Mouse (Mus musculus): ENCODE data around the gene Ucn3.
"Not testable (repeated sequence)": the region's sequence is repeated elsewhere in the genome, so short reads cannot be mapped to it uniquely, and the experiment has no call there.

Ucn3 gene

DNA sequence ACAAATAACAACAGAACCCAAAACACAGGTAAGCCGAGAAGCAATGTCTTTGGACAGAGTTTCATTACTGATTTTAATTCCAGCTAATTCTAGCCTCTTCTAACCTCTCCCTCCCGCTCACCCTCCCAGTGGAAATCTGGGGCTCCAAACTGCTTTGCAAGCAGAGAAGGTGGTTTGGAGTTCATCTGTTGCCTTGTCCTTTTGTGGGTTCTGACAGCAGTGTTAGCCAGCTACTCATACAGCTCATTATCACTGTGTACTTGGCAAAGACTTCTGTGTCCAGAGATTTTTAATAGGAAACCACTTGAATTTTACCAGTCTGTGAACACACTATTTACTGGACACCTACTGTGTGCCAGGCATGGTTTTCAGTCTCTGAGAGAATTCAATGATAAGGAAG lies at the start of gene Ucn3:
Gene Ucn3, minus strand, starts transcription at position 101 of the 400 bp plus-strand sequence.
- DNase-seq (ENCODE audit: low read depth), result no peak

- no peak for DNase-seq (ENCODE audit: low read depth)
Measured at GRCm38 (mm10) chr13:3992081-3992480, 46.9 kb upstream of the Ucn3 start.

DNA sequence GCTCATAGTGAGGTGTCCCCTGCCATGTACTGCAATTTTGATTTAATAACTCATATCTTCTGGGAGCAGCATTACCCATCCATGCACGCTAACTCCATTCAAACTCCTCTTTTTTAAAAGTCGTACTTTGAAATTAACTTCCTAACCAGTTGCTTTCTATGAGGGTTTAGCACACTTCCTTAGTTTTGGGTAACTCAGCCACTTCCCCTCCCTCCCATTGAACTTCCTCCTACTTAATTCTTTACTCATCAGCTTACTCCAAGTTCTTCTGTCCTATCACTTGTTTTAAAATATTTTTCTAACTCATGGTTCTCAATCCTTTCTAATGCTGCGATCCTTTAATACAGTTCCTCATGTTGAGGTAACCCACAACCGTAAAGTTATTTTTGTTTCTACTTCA lies 23.7 kb upstream of the Ucn3 start:
- no peak for DNase-seq (ENCODE audit: low read depth)

DNA sequence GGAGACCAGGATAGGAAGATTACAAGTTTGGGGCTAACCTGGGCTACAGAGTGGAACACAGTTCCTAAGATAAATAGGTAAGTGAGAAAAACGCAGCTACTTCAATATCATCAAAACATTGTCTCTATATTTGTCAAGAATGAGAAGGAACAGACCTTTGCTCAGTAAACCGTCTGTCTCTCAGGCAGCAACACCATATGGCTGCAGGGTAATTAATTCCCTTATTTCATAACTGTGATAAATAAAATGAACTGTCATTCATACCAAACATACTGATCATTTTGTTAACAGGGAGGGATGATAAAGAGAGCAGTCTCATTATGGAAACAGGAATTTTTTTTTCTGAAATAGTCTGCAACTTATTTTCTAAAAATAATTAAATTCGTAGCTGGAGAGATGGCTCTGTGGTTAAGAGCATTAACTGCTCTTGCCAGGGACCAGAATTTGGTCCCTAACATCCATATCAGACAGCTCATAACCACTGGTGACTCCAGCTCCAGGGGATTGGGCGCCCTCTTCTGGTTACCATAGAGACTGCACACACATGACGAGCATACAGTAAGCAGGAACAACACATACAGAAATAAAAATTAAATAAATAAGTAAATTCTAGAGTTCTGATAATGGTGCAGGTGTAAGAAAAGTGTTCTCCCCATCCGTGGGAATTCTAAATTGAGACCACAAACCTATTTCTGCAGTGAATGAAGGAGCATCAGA lies 6.2 kb upstream of the Ucn3 start:
- no peak for DNase-seq (ENCODE audit: low read depth)

DNA sequence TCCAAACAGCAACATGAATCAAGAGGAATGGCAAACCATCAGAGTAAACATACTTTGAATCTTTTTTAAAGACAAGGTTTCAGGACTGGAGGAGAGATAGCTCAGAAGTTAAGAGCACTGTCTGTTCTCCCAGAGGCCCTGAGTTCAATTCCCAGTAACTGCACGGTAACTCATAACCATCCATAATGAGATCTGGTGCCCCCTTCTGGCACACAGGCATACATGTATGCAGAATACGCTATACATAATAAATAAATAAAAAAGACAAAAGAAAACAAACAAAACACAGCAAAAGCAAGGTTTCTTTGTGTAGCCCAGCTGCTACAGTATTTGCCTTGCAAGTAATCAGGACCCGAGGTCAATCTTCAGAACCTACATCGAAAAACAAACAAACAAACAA lies 4.3 kb upstream of the Ucn3 start:
- DNase-seq (ENCODE audit: low read depth), result no peak

- DNase-seq (ENCODE audit: low read depth), result no peak
Measured at GRCm38 (mm10) chr13:3947267-3947666, 2.1 kb upstream of the Ucn3 start.

DNA sequence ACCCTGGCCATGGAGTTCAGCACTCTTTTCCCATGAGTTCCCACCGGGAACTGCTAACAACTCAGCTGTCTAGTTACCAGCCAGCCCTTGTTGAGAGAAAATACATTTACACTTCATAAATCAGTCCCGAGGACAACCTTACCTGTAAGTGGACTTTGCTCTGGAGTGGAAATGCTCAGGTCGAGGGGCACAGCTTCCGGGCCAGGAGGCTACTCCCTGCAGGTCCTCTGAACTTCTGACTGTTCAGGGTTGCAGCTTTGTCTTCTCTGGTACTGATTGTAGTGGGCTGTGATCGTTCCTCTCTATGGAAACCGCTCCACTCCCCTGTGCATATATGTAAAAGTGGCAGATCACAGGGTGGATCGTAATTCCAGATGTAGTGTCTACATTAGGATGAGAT lies 450 bp downstream of the Ucn3 start:
- DNase-seq (ENCODE audit: low read depth), result no peak

DNA sequence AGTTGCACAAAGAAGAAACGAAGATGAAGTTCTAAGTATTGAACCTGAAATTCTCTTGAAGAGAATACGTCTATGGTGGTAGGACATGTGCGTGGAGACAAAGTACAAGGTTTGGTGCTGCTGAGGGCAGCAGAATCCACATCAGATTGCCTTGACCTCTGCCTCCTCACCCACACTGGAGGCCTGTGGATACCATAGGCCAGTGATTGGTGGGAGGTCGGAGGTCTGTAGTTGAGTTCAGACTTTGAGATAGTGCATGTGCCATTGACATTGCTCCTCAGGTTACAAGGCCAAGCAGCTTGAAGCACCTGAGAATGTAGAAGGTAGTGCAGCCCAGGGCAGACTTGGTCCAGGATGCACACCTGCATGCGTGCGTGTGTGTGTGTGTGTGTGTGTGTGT lies 19.1 kb downstream of the Ucn3 start:
- no peak for DNase-seq (ENCODE audit: low read depth)

- no peak for DNase-seq (ENCODE audit: low read depth)
Measured at GRCm38 (mm10) chr13:3925632-3926031, 19.5 kb downstream of the Ucn3 start.

DNA sequence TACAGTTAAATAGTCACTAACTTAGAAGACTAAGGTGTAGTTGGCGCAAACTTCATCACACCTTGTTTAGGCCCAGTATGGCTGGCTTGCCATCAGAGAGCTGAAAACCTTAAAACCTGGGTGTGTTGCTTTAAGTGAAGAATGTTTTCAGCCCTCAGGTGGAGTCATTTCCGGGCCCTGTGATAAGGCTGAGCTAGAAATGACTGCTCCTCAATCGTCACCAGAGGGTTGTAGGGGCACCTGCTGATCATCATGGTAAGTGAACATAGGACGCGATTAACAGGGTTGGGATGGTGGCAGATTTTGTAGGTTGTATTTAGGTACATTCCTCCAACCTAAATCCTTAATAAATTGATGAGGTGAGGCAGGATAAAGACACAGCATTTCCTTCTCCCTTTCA lies 20.7 kb downstream of the Ucn3 start:
- no peak for DNase-seq (ENCODE audit: low read depth)

- DNase-seq (ENCODE audit: low read depth), result peak; percentile 77
Measured at GRCm38 (mm10) chr13:3917571-3918311, 27.4 kb downstream of the Ucn3 start, which contains the start of the genes Net1 and Tubal3. Gene Net1 (minus strand): TSS chr13:3918220. Gene Tubal3 (plus strand): TSS chr13:3918274.

DNA sequence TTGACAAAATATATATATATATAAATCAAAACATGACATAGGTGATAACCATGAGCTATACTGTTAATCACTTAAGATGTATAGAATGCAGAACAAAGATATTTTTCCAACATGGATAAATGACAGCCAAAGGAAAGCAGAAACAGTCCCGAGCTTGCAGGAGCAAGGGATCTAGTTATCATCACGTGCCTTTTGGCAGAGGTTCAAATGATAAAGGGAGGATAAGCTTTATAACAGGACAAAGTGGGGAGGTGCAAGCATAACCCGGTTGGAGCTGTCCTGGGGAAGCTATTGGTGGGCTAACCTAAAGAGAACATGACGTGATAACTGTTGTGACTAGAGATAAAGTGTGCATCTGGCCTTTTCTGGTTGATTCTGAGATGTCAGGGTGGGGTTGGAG lies 31.6 kb downstream of the Ucn3 start:
- DNase-seq (ENCODE audit: low read depth), result no peak

GRCm38 (mm10) chr13:3910356-3910755 lies 34.8 kb downstream of the Ucn3 start:
- DNase-seq (ENCODE audit: low read depth), result no peak

- DNase-seq (ENCODE audit: low read depth), result no peak
Measured at GRCm38 (mm10) chr13:3908262-3908661, 36.9 kb downstream of the Ucn3 start.

GRCm38 (mm10) chr13:3907151-3907696 lies 37.9 kb downstream of the Ucn3 start:
- DNase-seq (ENCODE audit: low read depth), result no peak

DNA sequence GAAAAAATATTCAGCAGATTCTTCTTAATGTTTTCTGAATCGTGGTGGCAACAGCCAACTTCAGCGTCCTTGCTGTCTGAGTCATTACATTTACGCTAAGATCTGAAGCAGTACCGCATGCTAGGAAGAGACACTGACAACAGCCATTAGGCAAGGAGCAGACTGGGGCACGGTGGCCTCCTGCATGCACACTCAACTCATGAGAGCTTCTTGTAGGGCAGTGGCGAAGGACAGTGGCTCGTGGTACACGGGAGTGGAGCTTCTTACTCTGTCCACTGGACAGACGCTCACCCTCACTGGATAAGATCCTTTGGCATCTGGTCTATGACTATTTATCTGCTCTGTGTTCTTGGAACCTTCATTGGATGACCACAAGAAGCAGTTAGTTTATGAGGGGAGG lies 45.8 kb downstream of the Ucn3 start:
- no peak for DNase-seq (ENCODE audit: low read depth)

GRCm38 (mm10) chr13:3898202-3898601 lies 46.9 kb downstream of the Ucn3 start:
- DNase-seq (ENCODE audit: low read depth), result not testable (repeated sequence)

DNA sequence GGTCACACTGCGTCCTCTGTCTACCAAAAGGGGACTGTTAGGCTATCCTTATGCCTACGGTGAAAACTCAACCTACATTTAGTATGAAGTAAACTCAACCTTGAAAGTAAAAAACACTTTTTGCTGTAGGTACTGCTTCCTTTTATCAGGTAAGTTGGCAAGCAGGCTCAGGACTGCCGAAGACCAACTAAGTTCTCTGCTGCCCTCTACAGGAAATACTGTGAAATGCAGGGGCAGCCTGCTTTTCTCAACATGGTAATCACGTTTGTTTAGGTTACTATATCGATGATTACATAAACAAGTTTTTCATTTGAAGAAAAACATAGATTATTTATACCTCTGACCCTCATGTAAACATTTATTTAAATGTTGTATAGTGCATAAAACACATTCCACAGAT lies 48.2 kb downstream of the Ucn3 start:
- DNase-seq (ENCODE audit: low read depth), result peak; percentile 68

DNA sequence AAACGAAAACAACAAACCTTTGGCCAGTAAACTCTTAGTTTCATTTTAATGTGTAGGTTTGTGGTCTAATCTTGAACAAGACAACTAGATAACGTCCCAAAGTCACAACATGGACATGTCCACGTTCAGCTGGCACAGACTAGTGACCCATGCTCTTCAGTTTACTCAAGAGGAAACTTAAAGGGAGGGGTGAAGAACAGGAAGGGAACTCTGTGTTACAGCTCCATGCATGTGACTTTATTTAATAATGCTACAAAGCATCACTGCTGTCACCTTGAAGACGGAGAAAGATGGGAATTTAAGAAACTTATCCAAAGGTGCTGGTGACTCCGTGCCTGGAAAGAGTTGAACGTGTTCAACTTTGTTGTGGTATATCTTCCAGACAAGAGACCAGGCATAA lies 49.1 kb downstream of the Ucn3 start:
- no peak for DNase-seq (ENCODE audit: low read depth)

GRCm38 (mm10) chr13:3895397-3895980 lies 49.7 kb downstream of the Ucn3 start:
- DNase-seq (ENCODE audit: low read depth), result no peak

- no peak for DNase-seq (ENCODE audit: low read depth)
Measured at GRCm38 (mm10) chr13:3894549-3894948, 50.6 kb downstream of the Ucn3 start.

GRCm38 (mm10) chr13:3893126-3893734 lies 51.9 kb downstream of the Ucn3 start:
- peak; percentile 85 for DNase-seq (ENCODE audit: low read depth)
